Mouse (Mus musculus) forebrain, embryonic 16.5 days (tissue): Measurements from ENCODE around the gene Prkci. TPM values are rescaled to one million over a fixed set of nuclear protein-coding genes. Genes with fewer than 3 reads are reported as not detected.
A peak's percentile ranks its signal among the peaks of the same experiment; 100 is the strongest.

Experiments used
- ATAC-seq: fragments of 200-750 bp; cut with Nextera tagmentation; 2 replicates; pipeline ENCODE4 v1.8.0; 2017; ENCODE audit warnings: mild to moderate bottlenecking, moderate library complexity
- H3K27ac ChIP-seq: fragments of 300-500 bp; sonication (generic); 2 replicates; pipeline ENCODE4 v1.5.1; 2014; ENCODE audit warnings: low read length, control low read depth
- H3K27me3 ChIP-seq: fragments of 300-500 bp; sonication (generic); replicated peaks from 2 replicates; pipeline ENCODE4 v1.6.1; 2014; ENCODE audit warnings: low read length; ENCODE audit not compliant: control insufficient read depth, insufficient read depth
- H3K36me3 ChIP-seq: fragments of 300-500 bp; sonication (generic); 2 replicates; pipeline ENCODE4 v1.6.1; 2014; ENCODE audit not compliant: control insufficient read depth, insufficient read depth
- H3K4me1 ChIP-seq: fragments of 300-500 bp; sonication (generic); replicated peaks from 2 replicates; pipeline ENCODE4 v1.6.1; 2014; ENCODE audit warnings: low read length; ENCODE audit not compliant: control insufficient read depth, insufficient read depth
- H3K4me2 ChIP-seq: fragments of 300-500 bp; sonication (generic); 2 replicates; pipeline ENCODE4 v1.6.1; 2014; ENCODE audit warnings: mild to moderate bottlenecking, low read length, control low read depth
- H3K4me3 ChIP-seq: fragments of 300-500 bp; sonication (generic); replicated peaks from 2 replicates; pipeline ENCODE4 v1.5.1; 2014; ENCODE audit warnings: mild to moderate bottlenecking, low read length, control low read depth
- H3K9ac ChIP-seq: fragments of 300-500 bp; sonication (generic); replicated peaks from 2 replicates; pipeline ENCODE4 v1.6.1; 2014; ENCODE audit warnings: low read depth, low read length, control low read depth
- H3K9me3 ChIP-seq: fragments of 300-500 bp; sonication (generic); 2 replicates; pipeline ENCODE4 v1.6.1; 2016; ENCODE audit warnings: low read length; ENCODE audit not compliant: control insufficient read depth
- WGBS: fragments of 180-500 bp; shearing (Covaris S2); extraction: QIAGEN DNeasy Blood & Tissue Kit; methylation state at CpG from one replicate; pipeline ENCODE4 v1.1.7; 2014; 5-methylcytosine and 5-hydroxymethylcytosine counted together
- polyA plus RNA-seq: library from polyadenylated mRNA; unstranded; fragments of >200 nt; fragmentation: Nextera tagmentation; extraction: Ambion mirVana; gene quantifications from 2 replicates; pipeline ENCODE4 v1.2.1, GENCODE M21; 2015

Gene Prkci
- polyA plus RNA-seq, 1 experiment from 2014 or later = 25.5 TPM

DNA sequence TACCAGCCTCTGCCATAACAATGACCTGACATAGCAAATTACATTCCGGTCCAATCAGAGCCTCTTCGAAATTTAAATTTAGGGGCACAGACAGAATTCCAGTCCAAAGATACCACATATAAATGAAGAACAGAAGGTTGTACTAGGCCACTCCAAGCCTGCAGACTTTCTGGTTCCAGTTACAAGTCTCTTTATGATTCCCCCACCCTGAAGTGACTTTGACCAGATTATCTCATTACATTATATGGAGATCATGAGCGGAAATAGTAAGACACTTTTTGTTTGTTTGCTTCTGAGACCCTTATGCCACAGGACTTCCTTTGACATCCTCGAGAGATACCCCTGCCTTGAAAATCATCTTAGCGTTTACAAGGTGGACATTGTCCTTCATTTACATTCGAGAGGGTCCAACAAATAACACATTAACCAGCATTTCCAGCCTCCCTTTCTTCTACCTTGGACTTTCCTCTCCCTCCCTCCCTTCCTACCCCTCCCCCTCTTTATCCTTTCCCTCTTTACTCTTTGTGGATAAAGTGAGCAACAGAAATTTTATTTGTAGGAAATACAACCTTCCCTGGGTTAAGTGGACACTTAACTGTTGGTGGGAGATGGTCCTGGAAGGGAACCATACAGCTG, 81.6 kb downstream of the Prkci start:
- Histone ChIP-seq H3K9ac (no peak overlapping the region), H3K4me3 (no peak overlapping the region), H3K9me3 (no peaks in the 10 kb centered on the region), H3K27ac (no peak overlapping the region), H3K4me1 (peaks cover 3% of the 10 kb centered on the region; the same call in 1 of the 2 replicates), H3K36me3 (no peaks in the 10 kb centered on the region), H3K4me2 (no peak overlapping the region), H3K27me3 (no peaks in the 10 kb centered on the region)
- 89% methylated on average over 6 of the region's 6 CpGs for WGBS
- ATAC-seq = no peak

GRCm38 (mm10) chr3:31079450-31079849, 83.9 kb downstream of the Prkci start:
- Histone ChIP-seq H3K9ac (no peak overlapping the region), H3K9me3 (no peaks in the 10 kb centered on the region), H3K27ac (no peak overlapping the region), H3K4me2 (no peak overlapping the region), H3K4me3 (no peak overlapping the region), H3K27me3 (no peaks in the 10 kb centered on the region), H3K4me1 (peaks cover 11% of the 10 kb centered on the region), H3K36me3 (no peaks in the 10 kb centered on the region)
- 81% methylated on average over 10 of the region's 10 CpGs for WGBS
- ATAC-seq = no peak

DNA sequence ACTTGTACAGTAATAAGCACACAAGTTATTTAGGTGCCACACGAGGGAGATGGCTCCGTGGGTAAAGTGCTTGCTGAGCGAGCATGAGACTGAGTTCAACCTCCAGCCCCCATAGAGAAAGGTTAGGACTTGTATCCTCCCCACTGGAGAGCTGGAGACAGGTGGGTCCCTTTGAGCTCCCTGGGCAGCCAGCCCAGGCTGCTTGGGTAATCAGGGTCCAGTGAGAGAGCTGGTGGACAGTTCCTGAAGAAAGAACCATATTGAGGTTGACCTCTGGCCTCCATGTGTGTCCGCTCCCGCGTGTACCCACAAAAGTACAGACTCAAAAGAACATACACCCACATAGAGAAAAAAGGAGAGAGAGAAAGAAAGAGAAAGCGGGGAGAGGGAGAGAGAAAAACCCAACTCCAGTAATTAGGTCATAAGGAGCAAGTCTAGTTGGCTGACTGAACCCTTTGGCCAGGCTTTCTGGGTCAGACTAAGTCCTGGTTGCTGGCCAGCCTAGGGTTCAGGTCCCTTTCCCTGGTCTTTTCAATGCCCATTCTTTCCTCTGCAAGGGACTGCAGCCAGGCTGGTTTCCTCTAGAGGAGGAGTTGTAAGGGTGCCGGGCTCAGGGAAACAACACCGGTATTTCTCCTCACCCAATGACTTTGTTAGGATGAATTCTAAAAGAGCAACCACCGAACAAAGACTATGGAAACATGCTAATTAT, 85.4 kb downstream of the Prkci start:
- no peak for ATAC-seq
- H3K9me3 ChIP-seq = no peaks in the 10 kb centered on the region
- WGBS = 68% methylated on average over 10 of the region's 10 CpGs
- H3K4me2 ChIP-seq = no peak overlapping the region
- H3K4me3 ChIP-seq = no peak overlapping the region
- no peaks in the 10 kb centered on the region for H3K36me3 ChIP-seq
- no peak overlapping the region for H3K27ac ChIP-seq
- no peak overlapping the region for H3K9ac ChIP-seq
- peaks cover 11% of the 10 kb centered on the region for H3K4me1 ChIP-seq
- H3K27me3 ChIP-seq = no peaks in the 10 kb centered on the region

DNA sequence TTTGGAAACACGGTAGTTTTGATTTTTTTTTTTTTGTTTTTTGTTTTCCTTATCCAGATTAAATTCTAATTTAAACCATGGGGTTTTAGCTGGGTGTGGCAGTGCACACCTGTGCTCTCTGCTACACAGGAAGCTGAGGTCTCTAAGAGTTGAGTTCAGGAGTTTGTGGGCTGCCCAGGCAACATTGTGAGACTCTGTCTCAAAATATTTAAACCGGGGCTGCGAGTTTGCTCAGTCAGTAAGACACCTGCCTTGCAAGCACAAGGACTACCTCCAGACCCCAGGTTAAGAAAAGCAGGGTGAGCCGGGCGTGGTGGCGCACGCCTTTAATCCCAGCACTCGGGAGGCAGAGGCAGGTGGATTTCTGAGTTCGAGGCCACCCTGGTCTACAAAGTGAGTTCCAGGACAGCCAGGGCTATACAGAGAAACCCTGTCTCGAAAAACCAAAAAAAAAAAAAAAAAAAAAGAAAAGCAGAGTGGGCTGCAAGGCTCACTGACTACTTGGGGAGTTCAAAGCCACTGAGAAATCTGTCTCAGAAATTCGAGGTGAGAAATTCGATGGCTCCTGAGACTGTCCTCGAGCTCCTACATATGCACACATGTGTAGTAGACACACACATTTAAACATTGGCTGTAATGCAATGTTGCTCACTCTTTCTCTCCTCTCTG, 87.4 kb downstream of the Prkci start:
- no peak for ATAC-seq
- no peak overlapping the region for H3K9ac ChIP-seq
- H3K4me1 ChIP-seq = peaks cover 11% of the 10 kb centered on the region
- WGBS = 86% methylated on average over 12 of the region's 13 CpGs
- no peaks in the 10 kb centered on the region for H3K9me3 ChIP-seq
- no peak overlapping the region for H3K27ac ChIP-seq
- H3K4me3 ChIP-seq = no peak overlapping the region
- H3K27me3 ChIP-seq = no peaks in the 10 kb centered on the region
- no peaks in the 10 kb centered on the region for H3K36me3 ChIP-seq
- no peak overlapping the region for H3K4me2 ChIP-seq

GRCm38 (mm10) chr3:31083507-31084245, 88.1 kb downstream of the Prkci start:
- Histone ChIP-seq H3K4me2 (peak overlapping the region; percentile 22), H3K27ac (no peak overlapping the region), H3K4me1 (peaks cover 11% of the 10 kb centered on the region), H3K9me3 (no peaks in the 10 kb centered on the region), H3K27me3 (no peaks in the 10 kb centered on the region), H3K9ac (no peak overlapping the region), H3K36me3 (no peaks in the 10 kb centered on the region), H3K4me3 (no peak overlapping the region)
- WGBS = 18% methylated on average over 12 of the region's 12 CpGs
- peak; percentile 64 for ATAC-seq

DNA sequence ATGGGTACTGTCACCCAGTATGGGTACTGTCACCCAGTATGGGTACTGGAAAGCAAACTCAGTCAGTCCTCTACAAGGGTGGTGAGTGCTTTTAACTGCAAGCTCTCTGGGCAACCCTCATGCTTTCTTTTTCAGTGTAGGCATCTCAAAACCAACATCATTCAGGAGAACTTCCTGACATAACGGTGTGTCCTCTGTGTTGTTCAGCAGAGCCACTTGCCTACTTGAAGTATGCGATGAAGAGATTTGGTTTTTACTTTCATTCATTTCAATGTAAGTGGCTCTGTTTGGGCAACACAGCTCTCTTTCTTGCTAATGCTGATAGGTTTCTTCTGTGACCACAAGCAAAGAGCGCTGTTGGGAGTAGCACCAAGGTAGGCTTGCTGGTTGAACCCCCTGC, 89.5 kb downstream of the Prkci start:
- Histone ChIP-seq H3K9me3 (no peaks in the 10 kb centered on the region), H3K9ac (no peak overlapping the region), H3K4me2 (no peak overlapping the region), H3K36me3 (no peaks in the 10 kb centered on the region), H3K27me3 (no peaks in the 10 kb centered on the region), H3K4me1 (peaks cover 11% of the 10 kb centered on the region), H3K27ac (no peak overlapping the region), H3K4me3 (no peak overlapping the region)
- no peak for ATAC-seq
- 92% methylated on average over 3 of the region's 3 CpGs for WGBS

GRCm38 (mm10) chr3:31088789-31089775, 93.5 kb downstream of the Prkci start:
- Histone ChIP-seq H3K36me3 (no peaks in the 10 kb centered on the region), H3K27ac (no peak overlapping the region), H3K9me3 (no peaks in the 10 kb centered on the region), H3K4me2 (no peak overlapping the region), H3K4me3 (no peak overlapping the region), H3K4me1 (peaks cover 7% of the 10 kb centered on the region), H3K27me3 (no peaks in the 10 kb centered on the region), H3K9ac (no peak overlapping the region)
- 19% methylated on average over 10 of the region's 10 CpGs for WGBS
- ATAC-seq = no peak

DNA sequence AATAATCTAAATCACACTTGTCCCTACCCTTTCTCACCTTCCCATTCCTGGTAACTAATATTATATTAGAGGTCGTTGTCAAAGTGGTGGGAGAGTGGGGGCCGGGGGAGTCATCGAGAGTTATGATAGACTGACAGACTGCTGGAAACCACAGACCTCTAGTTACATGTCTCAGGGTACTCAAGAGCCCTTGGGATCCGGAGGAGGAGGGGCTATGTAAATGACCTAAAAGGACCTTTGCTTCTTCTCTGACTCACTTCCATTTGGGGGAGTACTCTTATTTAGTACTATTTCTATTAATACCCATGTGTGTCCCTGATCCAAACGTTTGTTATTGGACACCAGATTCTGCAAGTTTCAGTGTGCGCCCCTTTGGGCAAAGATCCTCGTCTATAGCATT, 94.4 kb downstream of the Prkci start:
- H3K4me1 ChIP-seq = peaks cover 7% of the 10 kb centered on the region
- no peak overlapping the region for H3K27ac ChIP-seq
- H3K9ac ChIP-seq = no peak overlapping the region
- 75% methylated on average over 7 of the region's 7 CpGs for WGBS
- H3K4me3 ChIP-seq = no peak overlapping the region
- no peak overlapping the region for H3K4me2 ChIP-seq
- no peaks in the 10 kb centered on the region for H3K27me3 ChIP-seq
- no peaks in the 10 kb centered on the region for H3K36me3 ChIP-seq
- ATAC-seq = no peak
- H3K9me3 ChIP-seq = no peaks in the 10 kb centered on the region
